Mouse (Mus musculus) lung, postnatal 0 days (tissue): ENCODE data around the gene Clip2.

Source experiments
- CTCF ChIP-seq: IDR thresholded peaks from 2 replicates; pipeline ENCODE4 v1.5.1; 2016; ENCODE audit warnings: antibody characterized with exemption, mild to moderate bottlenecking
- EP300 ChIP-seq: IDR thresholded peaks from 2 replicates; pipeline ENCODE4 v1.6.1; 2016; ENCODE audit warnings: antibody characterized with exemption, mild to moderate bottlenecking, control low read depth

- TF ChIP-seq EP300 (no peak), CTCF (no peak)
These were observed 29.7 kb downstream of the Clip2 start for GRCm38 (mm10) chr5:134522524-134522923.
